Mouse (Mus musculus) spleen, adult 12 weeks (tissue): Measurements from ENCODE around the gene Alkal2.

Experiments
- DNase-seq: peaks from one replicate; pipeline ENCODE4 v3.0.0; 2022; ENCODE audit warnings: low spot score

Gene Alkal2

DNA sequence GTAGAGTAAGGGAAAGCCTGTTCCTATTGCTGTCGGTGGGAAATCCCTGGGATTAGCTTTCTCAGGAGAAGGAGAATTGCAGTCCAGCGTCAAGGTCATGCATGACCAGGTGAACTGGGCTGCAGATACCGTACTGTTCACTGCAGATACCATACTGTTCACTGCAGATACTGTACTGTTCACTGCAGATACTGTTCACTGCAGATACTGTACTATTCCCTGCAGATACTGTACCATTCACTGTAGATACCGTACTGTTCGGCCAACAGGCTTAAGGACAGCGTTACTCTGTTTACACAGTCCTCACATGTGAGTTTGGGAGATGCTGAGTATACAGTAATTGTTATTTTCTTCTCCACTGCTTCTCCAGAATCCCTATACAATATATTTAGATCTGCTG is 44.1 kb downstream of the Alkal2 start:
- DNase-seq, result no peak

DNA sequence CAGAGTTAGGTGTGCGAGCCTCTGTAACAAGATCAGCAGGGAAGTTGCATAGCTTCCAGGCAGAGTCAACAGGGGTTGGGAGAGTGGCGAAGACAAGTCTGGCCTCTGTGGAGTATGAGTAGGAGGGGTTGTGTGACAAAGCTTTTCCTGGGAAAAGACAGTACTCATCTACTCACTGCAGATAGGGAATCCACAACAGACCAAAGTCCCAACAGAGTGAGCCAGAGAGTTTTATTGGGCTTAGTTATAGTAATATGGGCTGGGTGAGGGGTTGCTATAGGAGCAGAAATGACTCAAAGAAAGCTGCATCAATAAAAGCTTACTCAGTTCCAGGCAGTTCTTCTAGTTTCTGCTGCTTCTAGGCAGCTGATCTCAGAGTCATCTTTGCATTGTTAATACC is 49.2 kb downstream of the Alkal2 start:
- DNase-seq, result no peak

- DNase-seq, result no peak
Measured at GRCm38 (mm10) chr12:30936899-30937298, 52.8 kb downstream of the Alkal2 start.
